Mouse (Mus musculus): ENCODE measurements around the gene Mrpl33. TPM values are rescaled to one million over a fixed set of nuclear protein-coding genes. Genes with fewer than 3 reads are reported as not detected.

Mrpl33 gene
- polyA plus RNA-seq (2012; ENCODE audit: low replicate concordance), result 6.9 and 7.4 TPM in 2 replicates

GRCm38 (mm10) chr5:31596481-31597429 lies at the start of gene Mrpl33:
Gene Mrpl33 (plus strand): TSS chr5:31596935.

GRCm38 (mm10) chr5:31696971-31697643 lies 100.4 kb downstream of the Mrpl33 start, which contains the start of gene Rbks:
Gene Rbks (minus strand): TSS chr5:31697627.

GRCm38 (mm10) chr5:31697644-31698296 lies 101.0 kb downstream of the Mrpl33 start, which contains the start of gene Babam2:
Gene Babam2 (plus strand): TSS chr5:31697684.

Other genes with a start within 250 kb of the Mrpl33 start
- 12.4 and 15.6 TPM in 2 replicates for gene Zfp512, start 144.5 kb upstream of the Mrpl33 start, polyA plus RNA-seq (2012; ENCODE audit: low replicate concordance)
- gene 4930548H24Rik, start 111.2 kb upstream of the Mrpl33 start, polyA plus RNA-seq (2012; ENCODE audit: low replicate concordance), result not detected in 2 replicates
- gene Gpn1, start 102.2 kb upstream of the Mrpl33 start, polyA plus RNA-seq (2012; ENCODE audit: low replicate concordance), result 23.3 and 24.1 TPM in 2 replicates
- 29.5 and 33.4 TPM in 2 replicates for gene Slc4a1ap, start 69.9 kb upstream of the Mrpl33 start, polyA plus RNA-seq (2012; ENCODE audit: low replicate concordance)
- 3.1 and 9.9 TPM in 2 replicates for gene Supt7l, start 69.1 kb upstream of the Mrpl33 start, polyA plus RNA-seq (2012; ENCODE audit: low replicate concordance)
- gene Rbks, start 100.7 kb downstream of the Mrpl33 start, polyA plus RNA-seq (2012; ENCODE audit: low replicate concordance), result 4.5 and 5.0 TPM in 2 replicates
- gene Babam2, start 100.7 kb downstream of the Mrpl33 start, polyA plus RNA-seq (2012; ENCODE audit: low replicate concordance), result 7.1 and 40.0 TPM in 2 replicates